Mouse (Mus musculus) retina, adult 2 months (tissue): ENCODE results near the gene Slc2a3.

ENCODE experiments used
- DNase-seq: peaks from one replicate; pipeline ENCODE4 v3.0.0-alpha.2; 2012; ENCODE audit warnings: low read depth, low spot score

The Slc2a3 gene

DNA sequence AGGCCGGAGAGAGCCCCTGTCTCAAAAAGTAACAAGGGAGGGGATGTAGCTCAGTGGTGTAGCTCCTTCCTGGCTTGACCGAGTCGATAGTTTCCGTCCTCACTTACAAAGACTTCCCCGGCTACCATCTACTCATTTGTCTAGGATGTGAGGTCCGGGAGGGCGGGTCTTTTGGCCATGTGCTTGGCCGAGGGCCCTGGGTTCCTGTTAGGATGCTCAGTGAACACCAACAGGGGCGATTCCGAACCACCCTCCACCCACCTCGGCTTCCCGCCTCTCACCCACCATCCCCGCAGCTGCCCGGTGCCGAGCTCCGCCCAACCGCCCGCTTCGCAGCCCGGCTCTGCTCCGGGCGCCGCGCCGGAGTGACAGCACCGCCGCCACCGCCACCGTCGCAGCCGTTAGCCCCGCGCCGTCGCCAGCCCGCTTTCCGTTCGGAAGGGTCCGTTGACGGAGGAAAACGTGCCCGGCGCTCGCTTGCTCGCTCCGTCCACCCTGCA is at the start of gene Slc2a3:
Gene Slc2a3, minus strand, starts transcription at position 340 of the 500 bp plus-strand sequence.
- no peak for DNase-seq

DNA sequence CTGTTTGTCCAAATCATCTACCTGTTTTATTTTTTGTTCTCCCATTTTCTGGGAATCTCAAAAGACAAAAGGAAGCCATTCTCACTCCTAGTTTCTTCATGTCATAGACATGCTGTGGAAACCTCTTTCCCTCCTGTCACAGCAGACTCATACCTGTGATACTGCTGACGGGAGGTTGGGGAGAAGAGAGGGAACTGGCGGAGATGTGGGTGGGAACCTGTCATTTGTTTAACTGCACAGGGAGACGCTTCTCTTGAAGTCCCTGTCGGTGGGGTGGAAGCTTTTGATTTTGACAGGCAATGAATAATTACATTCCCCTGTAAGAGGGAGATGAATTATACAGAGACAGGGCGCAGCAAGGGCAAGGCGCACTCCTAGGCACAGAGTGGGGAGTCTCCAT is 42.3 kb upstream of the Slc2a3 start:
- no peak for DNase-seq

DNA sequence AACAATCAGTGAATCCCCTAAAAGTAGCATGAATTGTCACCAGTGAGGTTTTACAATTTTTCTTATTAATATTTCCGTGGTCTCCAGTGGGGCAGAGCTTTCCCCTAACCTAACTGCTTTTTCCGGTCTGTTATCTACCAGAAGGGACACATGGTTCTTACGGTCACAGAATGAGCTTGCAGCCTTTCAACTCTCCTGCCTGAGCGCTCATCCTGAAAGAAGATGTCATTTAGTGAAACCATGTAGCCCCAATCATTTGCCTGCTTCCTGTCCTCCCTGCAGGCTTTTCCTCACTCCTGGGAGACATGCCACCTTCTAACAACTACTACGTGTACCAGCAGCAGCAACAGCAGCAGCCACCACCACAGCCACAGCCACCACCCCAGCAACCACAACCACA is 36.1 kb upstream of the Slc2a3 start:
- DNase-seq, result no peak

DNA sequence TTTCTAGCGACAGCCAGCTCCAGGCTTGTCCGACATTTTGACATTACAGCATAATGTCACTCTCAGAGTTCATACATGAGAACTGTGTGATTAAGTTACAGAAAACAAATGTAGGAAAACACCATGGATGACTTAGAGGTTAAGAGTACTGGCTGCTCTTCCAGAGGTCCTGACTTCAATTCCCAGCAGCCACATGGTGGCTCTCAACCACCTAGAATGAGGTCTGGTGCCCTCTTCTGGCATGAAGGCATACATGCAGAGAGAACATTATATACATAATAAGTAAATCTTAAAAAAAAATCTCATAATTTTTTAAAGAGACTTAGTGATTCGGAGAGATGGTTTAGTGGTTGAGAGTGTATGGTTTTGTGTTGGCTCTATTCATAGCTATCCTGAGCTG is 35.5 kb upstream of the Slc2a3 start:
- no peak for DNase-seq

DNA sequence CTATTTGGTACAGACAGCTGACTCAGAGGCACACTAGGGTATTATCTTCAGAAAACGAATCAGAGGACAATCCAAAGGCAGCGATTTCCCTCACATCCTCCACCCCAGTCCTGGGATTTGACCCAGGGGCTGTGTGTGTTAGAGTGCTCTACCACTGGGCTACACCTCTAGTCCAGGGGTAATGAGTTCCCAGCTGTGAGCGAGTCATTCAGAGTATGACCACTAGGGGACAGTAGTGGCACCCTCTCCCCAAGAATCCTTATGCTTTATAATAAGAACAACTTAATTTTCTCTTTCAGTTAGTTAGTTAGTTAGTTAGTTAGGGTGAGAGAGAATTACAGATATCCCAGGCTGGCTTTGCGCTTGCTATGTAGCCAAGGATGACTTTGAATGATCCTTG is 32.9 kb upstream of the Slc2a3 start:
- DNase-seq, result no peak

DNA sequence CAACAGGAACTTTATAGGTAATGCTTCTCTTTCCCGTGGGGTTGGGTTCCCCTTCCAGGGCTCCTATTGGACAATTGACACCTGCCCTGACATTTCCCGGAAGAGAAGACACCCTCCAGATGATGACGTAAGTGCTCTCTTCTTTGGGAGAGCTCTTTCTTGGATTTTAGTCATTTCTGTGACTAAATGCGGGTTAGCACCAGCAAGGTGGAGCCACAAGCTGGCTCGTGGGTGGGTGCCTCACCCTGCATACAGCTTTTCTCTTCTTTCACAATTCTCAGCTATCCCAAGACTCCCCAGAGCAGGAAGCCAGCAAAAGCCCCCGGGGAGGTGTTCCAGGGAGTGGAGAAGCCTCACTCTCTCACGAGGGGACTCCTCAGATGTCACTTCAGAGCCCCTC is 31.4 kb upstream of the Slc2a3 start:
- DNase-seq, result no peak

DNA sequence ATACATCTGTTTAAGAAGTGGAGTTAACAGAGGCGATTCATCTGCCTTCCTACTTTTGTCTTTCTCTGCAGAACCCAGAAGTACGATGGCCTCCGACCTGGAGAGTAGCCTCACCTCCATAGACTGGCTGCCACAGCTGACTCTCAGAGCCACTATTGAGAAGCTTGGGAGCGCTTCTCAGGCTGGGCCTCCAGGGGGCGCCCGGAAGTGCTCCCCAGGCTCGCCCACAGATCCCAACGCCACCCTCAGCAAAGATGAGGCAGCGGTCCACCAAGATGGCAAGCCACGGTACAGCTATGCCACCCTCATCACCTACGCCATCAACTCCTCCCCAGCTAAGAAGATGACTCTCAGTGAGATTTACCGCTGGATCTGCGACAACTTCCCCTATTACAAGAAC is 26.6 kb upstream of the Slc2a3 start:
- no peak for DNase-seq

DNA sequence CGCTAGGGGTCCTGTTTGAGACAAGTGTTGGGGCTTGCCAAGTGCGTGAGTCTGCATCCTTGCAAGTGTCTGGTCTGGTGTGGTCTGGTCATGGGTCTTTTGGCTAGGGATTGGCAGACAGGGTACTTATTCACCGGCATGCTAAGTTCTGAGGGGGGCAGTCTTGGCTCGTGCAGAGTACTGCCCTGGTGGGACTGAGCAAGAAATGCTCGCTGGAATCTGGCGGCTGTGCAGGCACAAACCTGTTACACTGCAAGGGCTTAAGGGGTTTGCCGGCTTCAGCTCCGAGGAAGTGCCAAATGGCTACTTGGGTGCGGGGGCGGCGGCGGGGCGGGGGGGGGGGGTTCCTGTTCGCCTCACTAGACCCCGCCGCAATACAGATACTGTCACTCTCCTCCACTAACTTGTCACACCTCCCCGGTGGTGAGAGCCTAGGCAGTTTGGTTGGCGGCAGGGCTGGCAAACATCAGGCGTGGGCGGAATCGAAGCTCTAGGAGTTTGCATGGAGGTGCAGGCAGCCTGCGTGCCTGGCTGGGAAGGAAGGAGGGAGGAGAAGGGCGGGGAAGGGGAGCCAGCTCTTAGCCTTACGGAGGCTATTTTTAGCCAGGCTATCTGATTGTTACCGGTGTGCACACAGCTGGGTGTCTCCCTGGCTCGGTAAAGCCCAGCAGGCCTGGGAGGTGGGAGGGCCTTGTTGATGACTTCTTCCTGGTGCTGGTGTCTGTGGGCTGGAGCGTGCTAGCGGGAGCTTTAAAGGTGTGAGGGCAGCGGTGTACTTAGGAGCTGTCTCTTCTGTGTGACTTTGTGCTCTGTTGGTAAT is 24.7 kb upstream of the Slc2a3 start:
- no peak for DNase-seq

DNA sequence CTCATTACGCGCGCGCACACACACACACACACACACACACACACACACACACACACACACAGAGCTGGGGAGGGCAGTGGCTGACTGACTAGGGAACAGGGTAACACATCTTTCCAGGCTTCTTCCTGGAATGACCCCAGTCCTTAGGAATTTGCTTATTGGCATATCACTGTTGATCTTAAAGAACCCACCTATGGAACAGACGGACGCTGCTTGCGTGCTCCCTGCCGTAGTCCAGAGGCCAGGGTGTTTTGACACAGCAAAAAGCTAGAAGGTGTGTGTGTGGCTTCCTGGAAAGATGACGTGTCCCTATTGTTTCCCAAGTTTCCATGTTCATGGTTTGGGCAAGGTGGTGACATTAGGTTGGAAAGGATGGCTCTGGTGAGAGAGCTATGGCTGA is 23.7 kb upstream of the Slc2a3 start:
- no peak for DNase-seq

DNA sequence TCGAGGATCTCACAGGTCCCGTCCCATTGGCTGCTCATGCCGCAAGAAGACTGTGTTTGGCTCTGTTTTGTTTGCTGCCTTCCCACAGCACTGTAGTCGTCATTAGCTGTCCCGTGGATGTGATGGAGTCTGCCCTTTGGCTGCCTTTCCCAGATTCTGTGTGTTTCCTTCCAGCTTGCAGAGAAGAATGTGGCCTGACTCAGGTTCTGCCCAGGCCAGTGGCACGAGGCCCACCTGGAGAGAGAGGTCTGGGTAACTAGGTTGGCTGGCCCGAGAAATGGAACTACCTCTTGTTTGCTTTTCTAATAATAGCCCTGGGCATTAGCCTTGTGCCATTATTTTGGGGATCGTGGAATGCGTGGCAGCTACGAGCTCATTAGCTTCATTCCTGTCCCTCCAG is 22.6 kb upstream of the Slc2a3 start:
- no peak for DNase-seq

DNA sequence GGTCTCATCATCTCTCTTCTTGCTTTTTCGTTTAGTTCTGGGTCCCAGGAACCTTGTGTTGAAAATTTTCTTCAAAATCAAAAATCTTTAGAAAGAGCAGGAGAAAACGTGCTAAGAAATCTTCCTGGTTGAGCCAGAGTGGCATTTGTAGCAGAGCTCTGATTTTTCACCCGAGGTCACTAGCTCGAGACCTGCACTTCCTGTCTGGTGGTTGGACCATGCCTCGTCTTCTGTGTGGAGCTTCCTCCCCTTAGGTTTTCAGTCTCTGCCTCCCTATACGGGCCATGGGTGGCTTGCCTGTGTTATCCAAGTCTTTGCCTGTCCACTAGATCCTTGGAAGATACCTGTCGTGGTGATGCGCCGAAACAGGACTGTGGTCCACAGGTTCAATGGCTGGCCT is 20.4 kb upstream of the Slc2a3 start:
- no peak for DNase-seq

DNA sequence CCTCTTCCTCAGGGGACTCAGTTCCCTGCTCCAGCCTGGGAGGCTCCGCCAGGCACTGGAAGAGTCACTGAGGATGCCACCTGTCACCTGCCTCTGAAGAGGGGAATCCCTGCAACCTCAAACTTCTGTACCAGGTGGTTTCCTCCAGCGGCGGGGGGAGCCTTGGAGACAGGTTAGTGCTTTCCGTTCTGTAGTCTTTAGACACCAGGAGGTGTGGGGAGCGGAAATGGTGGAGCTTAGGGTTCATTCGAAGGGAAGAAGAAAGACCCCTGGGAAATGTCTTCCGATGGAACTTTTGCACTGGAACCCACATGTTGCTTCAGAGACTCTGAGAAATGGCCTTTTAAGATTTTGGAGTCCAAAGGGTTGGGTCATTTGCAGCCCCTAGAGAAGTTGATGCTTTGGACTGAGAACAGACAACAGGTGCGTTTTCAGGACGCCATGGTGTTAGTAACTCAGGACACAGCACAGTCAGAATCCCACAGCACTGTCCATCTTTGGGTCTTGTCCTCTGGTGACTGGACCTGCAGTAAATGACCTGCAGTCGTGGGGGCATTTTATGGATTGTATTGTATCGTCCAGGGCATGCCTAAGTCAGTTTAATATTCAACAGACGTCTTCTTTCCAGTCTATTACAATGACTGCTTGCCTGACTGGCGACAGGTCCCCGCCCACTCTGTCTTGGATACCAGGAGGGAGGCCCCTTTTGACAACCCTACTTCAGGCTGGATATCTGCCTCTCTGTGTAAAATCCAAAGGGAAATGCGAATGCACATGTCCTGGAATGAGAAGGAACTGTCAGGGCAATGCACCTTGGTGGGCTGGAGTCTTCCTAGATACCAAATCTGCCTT is 19.6 kb upstream of the Slc2a3 start:
- no peak for DNase-seq

DNA sequence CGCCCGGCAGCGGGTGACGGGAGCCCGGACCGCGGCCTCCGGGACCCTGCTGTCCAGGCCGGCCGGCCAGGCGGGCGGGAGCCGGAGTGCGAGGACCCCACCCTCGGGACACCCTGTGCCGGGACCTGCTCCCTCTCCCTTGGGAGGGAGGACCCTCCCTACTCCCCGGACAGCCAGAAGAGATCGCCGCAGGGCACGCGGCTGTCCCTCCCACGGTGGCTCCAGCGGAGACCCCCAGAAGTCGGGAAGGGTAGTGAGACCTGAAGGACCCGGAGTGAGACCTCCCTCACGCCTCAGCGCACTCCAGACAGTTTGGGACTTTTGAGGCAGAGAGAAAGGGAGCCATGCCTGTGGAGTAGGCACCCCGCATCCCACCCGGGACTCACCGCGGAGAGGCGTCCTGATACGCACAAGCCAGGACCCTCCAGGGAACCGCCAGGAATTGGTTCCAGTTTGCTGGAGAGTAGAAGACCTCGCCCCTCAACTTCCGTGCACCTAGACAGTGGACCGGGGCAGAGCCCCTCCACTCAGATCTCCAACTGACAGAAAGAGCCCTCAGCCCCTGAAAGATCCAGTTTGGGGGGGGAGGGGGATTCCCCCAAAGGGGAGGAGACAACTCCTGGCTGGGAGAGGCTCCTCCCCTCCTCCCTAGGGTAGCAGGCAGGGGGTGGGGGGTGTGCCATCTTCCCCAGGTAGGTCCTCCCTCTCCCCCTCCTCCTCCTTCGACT is 18.8 kb upstream of the Slc2a3 start:
- no peak for DNase-seq

DNA sequence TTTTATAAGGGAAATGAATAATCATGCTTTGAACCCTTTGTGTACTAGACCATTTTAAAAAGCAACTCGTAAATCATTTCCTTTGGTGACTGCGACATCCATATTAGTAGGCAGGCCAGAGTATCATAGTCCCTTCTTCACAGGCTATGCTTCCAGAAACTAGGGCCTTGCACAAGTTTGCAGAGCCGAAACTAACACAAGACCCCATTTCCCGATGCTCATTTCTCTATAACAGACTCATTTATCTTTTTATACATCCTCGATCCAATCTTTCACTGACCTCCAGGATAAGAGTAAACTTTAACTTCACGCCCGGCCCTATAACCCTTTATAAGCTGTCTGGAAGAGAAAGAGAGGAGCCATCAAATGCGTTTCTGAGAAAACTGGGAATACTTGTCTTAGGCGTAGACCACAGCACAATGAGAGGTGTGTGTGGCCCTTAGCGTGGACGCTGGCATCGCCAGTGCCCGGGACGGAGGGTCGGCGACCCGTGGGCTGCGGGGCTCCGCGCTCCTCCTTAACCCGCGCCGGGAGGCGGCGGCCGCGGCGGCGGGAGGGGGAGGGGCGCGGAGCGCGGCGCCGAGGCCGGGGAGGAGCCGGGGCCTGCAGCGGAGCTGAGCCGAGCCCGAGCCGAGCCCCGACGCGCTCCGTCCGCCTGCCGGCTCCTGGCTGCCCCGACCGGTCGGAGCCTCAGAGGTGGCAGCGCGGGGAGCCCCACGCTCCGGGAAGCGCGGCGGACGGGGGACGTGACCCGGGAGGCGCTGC is 18.0 kb upstream of the Slc2a3 start, which contains the start of gene Foxj2:
Gene Foxj2, plus strand, starts transcription at position 609 of the 765 bp plus-strand sequence.
- DNase-seq, result no peak

DNA sequence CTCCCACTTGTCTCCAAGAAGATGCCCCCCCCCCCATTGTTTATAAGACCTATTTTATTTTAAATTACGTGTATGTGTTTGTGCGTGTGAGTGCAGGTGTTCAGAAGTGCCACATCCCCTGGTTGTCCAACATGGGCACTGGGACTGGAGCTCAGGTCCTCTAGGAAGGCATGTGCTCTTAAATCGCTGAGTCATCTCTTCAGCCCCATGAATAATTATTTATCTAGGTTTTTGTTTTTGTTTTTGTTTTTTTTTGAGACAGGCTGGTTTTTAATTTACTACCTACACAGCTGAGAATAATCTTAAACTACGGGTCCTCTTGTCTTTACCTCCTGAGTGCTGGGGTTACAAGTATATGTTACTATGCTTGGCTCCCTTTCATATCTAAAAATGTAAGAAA is 12.2 kb upstream of the Slc2a3 start:
- no peak for DNase-seq

DNA sequence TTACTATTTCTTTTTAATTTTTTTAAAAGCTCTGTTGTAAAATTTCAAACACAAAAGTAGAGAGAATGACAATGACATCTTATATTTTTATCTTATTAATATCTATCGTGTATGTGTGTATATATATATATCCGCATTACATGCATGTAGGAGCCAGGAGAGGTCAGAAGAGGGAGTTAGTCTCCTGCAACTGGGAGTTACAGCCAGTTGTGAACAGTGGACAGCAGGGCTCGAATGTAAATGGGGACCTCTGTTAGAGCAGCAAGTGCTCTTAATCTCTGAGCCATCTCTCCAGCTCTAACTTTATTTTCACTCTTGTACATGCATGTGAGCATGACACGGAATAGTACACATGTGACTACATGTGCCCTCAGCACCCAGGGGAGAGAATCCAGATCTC is 11.3 kb upstream of the Slc2a3 start:
- no peak for DNase-seq

DNA sequence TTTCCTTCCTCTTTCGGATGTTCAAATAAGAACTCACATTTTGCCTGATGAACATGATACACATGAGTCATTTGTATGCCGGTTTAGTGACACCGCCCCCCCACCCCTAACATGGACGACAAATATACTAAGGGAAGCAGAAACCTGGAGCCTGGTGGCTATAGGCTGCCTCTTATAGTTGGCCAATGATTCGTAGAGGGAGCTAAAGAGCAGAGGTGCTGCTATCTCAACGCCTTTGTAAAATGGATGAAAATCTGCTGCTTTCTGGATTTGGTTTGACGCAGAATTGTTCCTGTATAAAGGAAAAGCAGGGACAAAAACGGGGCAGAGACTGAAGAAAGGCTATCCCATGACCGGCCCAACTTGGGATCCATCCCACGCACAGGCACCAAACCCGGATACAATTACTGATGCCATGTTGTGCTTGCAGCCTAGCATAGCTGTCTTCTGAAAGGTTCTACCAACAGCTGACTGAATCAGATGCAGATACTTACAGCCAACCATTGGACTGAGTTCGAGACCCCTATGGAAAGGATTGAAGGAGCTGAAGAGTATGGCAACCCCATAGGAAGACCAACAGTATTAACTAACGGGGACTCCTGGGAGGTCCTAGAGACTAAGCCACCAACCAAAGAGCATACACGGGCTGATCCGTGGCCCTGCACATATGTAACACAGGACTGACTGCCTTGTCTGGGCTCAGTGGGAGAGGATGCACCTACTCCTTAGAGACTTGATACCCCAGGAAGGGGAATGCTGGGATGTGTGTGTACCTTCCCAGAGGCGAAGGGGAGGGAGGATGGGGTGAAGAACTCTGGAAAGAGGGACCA is 10.5 kb upstream of the Slc2a3 start:
- no peak for DNase-seq

DNA sequence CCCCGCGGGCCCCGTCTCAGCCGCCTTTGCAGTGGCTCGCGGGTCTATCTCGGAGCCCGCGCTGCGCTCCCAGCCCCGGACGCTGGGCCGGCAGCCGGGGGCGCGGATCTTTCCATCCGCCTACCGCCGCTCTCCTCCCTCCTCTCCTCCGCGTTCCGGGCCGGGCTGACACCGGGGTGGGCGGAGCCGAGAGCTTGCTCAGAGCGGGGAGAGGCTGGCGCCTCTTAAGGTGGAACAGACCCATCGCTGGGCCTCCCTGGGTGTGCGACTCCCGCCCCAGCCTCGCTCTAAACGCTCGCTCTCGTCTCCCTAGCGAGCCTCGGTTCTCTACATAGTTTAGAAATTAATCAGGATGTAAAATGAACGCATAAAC is 9.8 kb upstream of the Slc2a3 start:
- DNase-seq, result peak; percentile 77

DNA sequence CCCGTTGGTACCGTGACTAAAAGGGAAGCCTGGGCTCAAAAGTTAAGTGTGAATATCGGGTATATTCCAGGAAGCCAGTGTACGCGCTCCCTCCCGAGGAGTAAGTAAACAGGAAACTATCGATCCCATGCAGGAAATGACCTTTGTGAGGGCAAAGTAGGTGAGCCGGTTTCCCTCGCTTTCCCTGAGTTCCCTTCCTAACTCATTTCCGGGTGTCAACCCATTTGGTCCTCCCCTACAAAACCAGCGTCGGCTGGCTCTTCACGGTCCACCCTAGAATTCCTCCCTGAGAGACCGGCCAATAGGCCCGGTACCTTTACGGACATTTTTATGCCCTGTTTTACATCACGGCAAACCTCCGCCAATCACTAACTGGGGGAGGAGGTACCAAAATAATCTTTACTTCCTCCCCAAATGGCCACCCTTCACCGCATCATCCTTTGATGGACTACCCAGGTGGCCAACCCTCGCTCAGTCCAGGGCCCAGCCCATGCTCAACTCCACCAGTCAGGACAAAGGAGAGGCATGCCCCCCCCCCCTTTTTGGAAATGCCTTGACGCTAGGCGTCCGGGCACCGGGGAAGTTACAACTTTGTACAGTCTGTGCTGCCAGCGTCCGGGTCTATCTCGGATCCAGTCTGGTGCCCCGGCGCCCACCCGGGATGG is 9.3 kb upstream of the Slc2a3 start:
- DNase-seq, result peak; percentile 97
